Mouse (Mus musculus) lung, postnatal 0 days (tissue): Measurements from ENCODE around the gene Zbtb7a. TPM values are rescaled to one million over a fixed set of nuclear protein-coding genes. Genes with fewer than 3 reads are reported as not detected.

Experiments used
- ATAC-seq: fragments of 200-750 bp; cut with Nextera tagmentation; 2 replicates; pipeline ENCODE4 v1.8.0; 2017; ENCODE audit warnings: moderate library complexity
- DNase-seq: peaks from one replicate; pipeline ENCODE4 v3.0.0-alpha.2; 2016; ENCODE audit warnings: low spot score
- H3K27ac ChIP-seq: fragments of 300-500 bp; sonication (generic); 2 replicates; pipeline ENCODE4 v1.5.1; 2014; ENCODE audit warnings: antibody characterized with exemption, mild to moderate bottlenecking, low read length, mixed read lengths
- H3K27me3 ChIP-seq: fragments of 300-500 bp; sonication (generic); replicated peaks from 2 replicates; pipeline ENCODE4 v1.6.1; 2014; ENCODE audit warnings: low read length, mixed read lengths; ENCODE audit not compliant: insufficient read depth
- H3K36me3 ChIP-seq: fragments of 300-500 bp; sonication (generic); 2 replicates; pipeline ENCODE4 v1.6.1; 2014; ENCODE audit warnings: low read length, mixed read lengths; ENCODE audit not compliant: insufficient read depth
- H3K4me1 ChIP-seq: fragments of 300-500 bp; sonication (generic); 2 replicates; pipeline ENCODE4 v1.6.1; 2014; ENCODE audit warnings: antibody characterized with exemption, low read depth, low read length, mixed read lengths; ENCODE audit not compliant: insufficient read depth
- H3K4me2 ChIP-seq: fragments of 300-500 bp; sonication (generic); replicated peaks from 2 replicates; pipeline ENCODE4 v1.6.1; 2014; ENCODE audit warnings: low read depth, mild to moderate bottlenecking, low read length, moderate library complexity, mixed read lengths
- H3K4me3 ChIP-seq: fragments of 300-500 bp; sonication (generic); 2 replicates; pipeline ENCODE4 v1.5.1; 2014; ENCODE audit warnings: low read depth, low read length
- H3K9ac ChIP-seq: fragments of 300-500 bp; sonication (generic); replicated peaks from 2 replicates; pipeline ENCODE4 v1.6.1; 2014; ENCODE audit warnings: low read depth, mild to moderate bottlenecking
- H3K9me3 ChIP-seq: fragments of 300-500 bp; sonication (generic); 2 replicates; pipeline ENCODE4 v1.6.1; 2016; ENCODE audit warnings: low read length, mixed read lengths
- CTCF ChIP-seq: IDR thresholded peaks from 2 replicates; pipeline ENCODE4 v1.5.1; 2016; ENCODE audit warnings: antibody characterized with exemption, mild to moderate bottlenecking
- EP300 ChIP-seq: IDR thresholded peaks from 2 replicates; pipeline ENCODE4 v1.6.1; 2016; ENCODE audit warnings: antibody characterized with exemption, mild to moderate bottlenecking, control low read depth
- WGBS: fragments of 180-500 bp; shearing (Covaris S2); extraction: QIAGEN DNeasy Blood & Tissue Kit; methylation state at CpG from one replicate; pipeline ENCODE4 v1.1.7; 2014; 5-methylcytosine and 5-hydroxymethylcytosine counted together
- microRNA-seq: library from miRNA; unstranded; fragments of <30 nt; microRNA quantifications from one replicate; pipeline ENCODE4, GENCODE M21; 2016
- polyA plus RNA-seq: library from polyadenylated mRNA; unstranded; fragments of >200 nt; fragmentation: Nextera tagmentation; extraction: Ambion mirVana; gene quantifications from 2 replicates; pipeline ENCODE4 v1.2.1, GENCODE M21; 2015

Zbtb7a gene
- polyA plus RNA-seq, 1 experiment from 2014 or later: 58.2 TPM

- H3K4me1 ChIP-seq: no peaks in the 10 kb centered on the region
- H3K9ac ChIP-seq: no peak overlapping the region
- DNase-seq: no peak
- no peak overlapping the region for H3K4me2 ChIP-seq
- H3K9me3 ChIP-seq: no peaks in the 10 kb centered on the region
- TF ChIP-seq CTCF (no peak), EP300 (no peak)
- no peak overlapping the region for H3K27ac ChIP-seq
- no peaks in the 10 kb centered on the region for H3K36me3 ChIP-seq
- no peak for ATAC-seq
- no peak overlapping the region for H3K4me3 ChIP-seq
- 66% methylated on average over 20 of the region's 20 CpGs for WGBS
- no peaks in the 10 kb centered on the region for H3K27me3 ChIP-seq
Measured at GRCm38 (mm10) chr10:81200605-81201287, 65.7 kb downstream of the Zbtb7a start.

DNA sequence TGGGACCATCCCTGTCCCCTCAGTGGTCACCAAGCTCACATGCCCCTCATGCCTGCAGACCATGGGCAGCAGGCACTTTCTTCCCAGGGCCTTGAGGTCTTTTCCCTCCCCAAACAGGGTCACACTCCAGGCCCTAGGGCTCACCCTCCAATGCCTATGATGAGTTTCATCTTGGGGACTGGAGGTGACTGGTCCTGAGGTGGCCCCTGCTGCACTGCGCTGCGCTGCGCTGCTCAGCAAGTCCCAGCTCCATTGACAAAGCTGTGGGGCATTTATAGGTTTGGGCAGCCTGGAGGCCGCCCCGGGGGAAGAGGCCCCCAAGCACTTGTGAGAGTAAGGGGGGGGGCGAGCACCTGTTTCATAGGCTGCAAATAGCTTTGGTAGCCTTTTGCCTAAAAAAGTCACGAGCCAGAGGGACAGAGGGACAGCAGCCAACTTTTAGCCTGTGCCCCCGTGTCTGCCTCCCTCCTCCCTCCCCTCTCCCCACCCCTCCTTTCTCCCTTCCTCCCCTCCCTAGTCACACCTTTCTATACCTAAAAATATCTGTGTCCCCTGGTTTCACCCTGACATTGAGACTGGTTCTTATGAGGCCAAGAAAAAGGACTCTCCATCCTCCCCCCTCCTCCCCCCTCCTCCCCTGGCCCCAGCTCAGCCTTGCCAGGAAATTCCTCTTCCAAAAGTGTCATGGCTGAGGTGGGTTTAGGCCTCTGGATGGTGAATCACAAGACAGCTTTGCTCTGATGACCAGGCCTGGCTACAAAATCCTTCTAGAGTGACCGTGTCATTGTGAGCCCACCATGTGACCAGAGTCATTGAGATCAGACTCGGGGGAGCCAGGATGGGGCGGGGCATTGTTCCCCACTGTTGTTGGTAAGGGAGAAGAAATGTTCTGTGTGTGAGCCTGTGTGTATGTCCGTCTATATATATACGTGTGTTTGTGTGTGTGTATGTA, 67.1 kb downstream of the Zbtb7a start, which contains the start of gene Nmrk2:
Gene Nmrk2, minus strand, starts transcription at position 245 of the 952 bp plus-strand sequence.
- no peaks in the 10 kb centered on the region for H3K27me3 ChIP-seq
- H3K4me3 ChIP-seq: no peak within 1 kb of the TSS
- ATAC-seq (peak; percentile 25), DNase-seq (no peak)
- TF ChIP-seq CTCF (no peak), EP300 (no peak)
- no peak within 1 kb of the TSS for H3K9ac ChIP-seq
- H3K9me3 ChIP-seq: no peaks in the 10 kb centered on the region
- H3K27ac ChIP-seq: no peak within 1 kb of the TSS
- H3K36me3 ChIP-seq: no peaks in the 10 kb centered on the region
- 60% methylated on average over 13 of the region's 13 CpGs for WGBS
- no peaks in the 10 kb centered on the region for H3K4me1 ChIP-seq
- H3K4me2 ChIP-seq: no peak within 1 kb of the TSS

Small RNAs within 50 kb of the gene (microRNA-seq; reads per million reads assigned to microRNA genes)
- gene Mir5615-1: not detected
- not detected for gene Mir5615-2

Other genes starting within 250 kb of the Zbtb7a start
- gene Timm13, start 234.3 kb upstream of the Zbtb7a start, polyA plus RNA-seq: 211 and 233 TPM in 2 replicates
- gene Lmnb2, start 217.0 kb upstream of the Zbtb7a start, polyA plus RNA-seq: 6.9 and 7.3 TPM in 2 replicates
- gene Gadd45b, start 205.1 kb upstream of the Zbtb7a start, polyA plus RNA-seq: 131 and 145 TPM in 2 replicates
- 1.0 and 1.4 TPM in 2 replicates for gene Gng7, start 120.3 kb upstream of the Zbtb7a start, polyA plus RNA-seq
- gene Diras1, start 109.6 kb upstream of the Zbtb7a start, polyA plus RNA-seq: not detected in 2 replicates
- 15.4 and 16.0 TPM in 2 replicates for gene Slc39a3, start 97.8 kb upstream of the Zbtb7a start, polyA plus RNA-seq
- 102 and 103 TPM in 2 replicates for gene Sgta, start 75.0 kb upstream of the Zbtb7a start, polyA plus RNA-seq
- gene Thop1, start 65.2 kb upstream of the Zbtb7a start, polyA plus RNA-seq: 14.0 and 15.1 TPM in 2 replicates
- 0.40 and 0.57 TPM in 2 replicates for gene Creb3l3, start 36.3 kb upstream of the Zbtb7a start, polyA plus RNA-seq
- 118 and 121 TPM in 2 replicates for gene Map2k2, start 29.3 kb upstream of the Zbtb7a start, polyA plus RNA-seq
- 27.9 TPM in 2 replicates for gene Pias4, start 32.7 kb downstream of the Zbtb7a start, polyA plus RNA-seq
- gene Eef2, start 41.4 kb downstream of the Zbtb7a start, polyA plus RNA-seq: 509 and 537 TPM in 2 replicates
- 48.9 and 50.2 TPM in 2 replicates for gene Dapk3, start 47.8 kb downstream of the Zbtb7a start, polyA plus RNA-seq
- 0.16 and 0.25 TPM in 2 replicates for gene 4930442H23Rik, start 48.6 kb downstream of the Zbtb7a start, polyA plus RNA-seq
- 0.80 and 0.92 TPM in 2 replicates for gene Nmrk2, start 66.8 kb downstream of the Zbtb7a start, polyA plus RNA-seq
- not detected in 2 replicates for gene Atcay, start 95.6 kb downstream of the Zbtb7a start, polyA plus RNA-seq
- gene Zfr2, start 97.9 kb downstream of the Zbtb7a start, polyA plus RNA-seq: 2.3 and 2.4 TPM in 2 replicates
- 1.5 and 1.6 TPM in 2 replicates for gene Matk, start 117.7 kb downstream of the Zbtb7a start, polyA plus RNA-seq
- gene Mrpl54, start 131.7 kb downstream of the Zbtb7a start, polyA plus RNA-seq: 132 and 162 TPM in 2 replicates
- 47.9 and 49.4 TPM in 2 replicates for gene Apba3, start 131.7 kb downstream of the Zbtb7a start, polyA plus RNA-seq
- 24.1 and 30.8 TPM in 2 replicates for gene Tjp3, start 156.4 kb downstream of the Zbtb7a start, polyA plus RNA-seq
- gene Pip5k1c, start 157.7 kb downstream of the Zbtb7a start, polyA plus RNA-seq: 31.2 and 32.4 TPM in 2 replicates
- 20.3 and 23.0 TPM in 2 replicates for gene Cactin, start 185.9 kb downstream of the Zbtb7a start, polyA plus RNA-seq
- 19.6 and 28.4 TPM in 2 replicates for gene Tbxa2r, start 193.5 kb downstream of the Zbtb7a start, polyA plus RNA-seq
- gene Gipc3, start 208.0 kb downstream of the Zbtb7a start, polyA plus RNA-seq: 0.33 and 0.55 TPM in 2 replicates
- 94.3 and 101 TPM in 2 replicates for gene Hmg20b, start 215.3 kb downstream of the Zbtb7a start, polyA plus RNA-seq
- gene Mfsd12, start 222.3 kb downstream of the Zbtb7a start, polyA plus RNA-seq: 14.0 and 16.9 TPM in 2 replicates
- 5.4 and 6.6 TPM in 2 replicates for gene 4930404N11Rik, start 230.6 kb downstream of the Zbtb7a start, polyA plus RNA-seq
- gene Fzr1, start 243.3 kb downstream of the Zbtb7a start, polyA plus RNA-seq: 39.5 and 39.7 TPM in 2 replicates
- 49.4 and 55.2 TPM in 2 replicates for gene Dohh, start 249.2 kb downstream of the Zbtb7a start, polyA plus RNA-seq
- gene Gm48551, start 249.2 kb downstream of the Zbtb7a start, polyA plus RNA-seq: 2.4 and 3.0 TPM in 2 replicates